Mouse (Mus musculus) lung, adult 2 months (tissue): ENCODE results near the gene Hist3h2a. TPM values are rescaled to one million over a fixed set of nuclear protein-coding genes. Genes with fewer than 3 reads are reported as not detected.
A peak's percentile ranks its signal among the peaks of the same experiment; 100 is the strongest.

Source experiments
- DNase-seq: peaks from one replicate; pipeline ENCODE4 v3.0.0; 2022
- H3K4me1 ChIP-seq: fragments of 200-500 bp; 2 replicates; pipeline ENCODE4 v1.6.1; 2011; ENCODE audit warnings: low read length; ENCODE audit not compliant: control insufficient read depth, insufficient read depth
- H3K4me3 ChIP-seq: fragments of 200-500 bp; replicated peaks from 2 replicates; pipeline ENCODE3; 2011; ENCODE audit warnings: low read depth, mild to moderate bottlenecking, control low read depth, low read length; ENCODE audit errors: extremely low read depth
- CTCF ChIP-seq: fragments of 200-500 bp; IDR thresholded peaks from 2 replicates; pipeline ENCODE4 v1.5.1; 2011; ENCODE audit warnings: mild to moderate bottlenecking, low read length, control low read depth; ENCODE audit not compliant: insufficient read depth
- POLR2A ChIP-seq: fragments of 200-500 bp; IDR thresholded peaks from 2 replicates; pipeline ENCODE4 v1.6.1; 2011; ENCODE audit warnings: low read depth, mild to moderate bottlenecking, control low read depth, low read length, borderline replicate concordance; ENCODE audit errors: extremely low read depth
- WGBS: fragments of 180-500 bp; shearing (Covaris S2); methylation state at CpG from one replicate; pipeline ENCODE4 v1.1.7; 2018; 5-methylcytosine and 5-hydroxymethylcytosine counted together
- polyA plus RNA-seq: library from polyadenylated mRNA; depleted of rRNA; stranded (reverse); fragments of >200 nt; gene quantifications from 2 replicates; pipeline ENCODE4 v1.2.3, GENCODE M21; 2012

Gene Hist3h2a
- polyA plus RNA-seq, 1 experiment = 19.7 TPM

DNA sequence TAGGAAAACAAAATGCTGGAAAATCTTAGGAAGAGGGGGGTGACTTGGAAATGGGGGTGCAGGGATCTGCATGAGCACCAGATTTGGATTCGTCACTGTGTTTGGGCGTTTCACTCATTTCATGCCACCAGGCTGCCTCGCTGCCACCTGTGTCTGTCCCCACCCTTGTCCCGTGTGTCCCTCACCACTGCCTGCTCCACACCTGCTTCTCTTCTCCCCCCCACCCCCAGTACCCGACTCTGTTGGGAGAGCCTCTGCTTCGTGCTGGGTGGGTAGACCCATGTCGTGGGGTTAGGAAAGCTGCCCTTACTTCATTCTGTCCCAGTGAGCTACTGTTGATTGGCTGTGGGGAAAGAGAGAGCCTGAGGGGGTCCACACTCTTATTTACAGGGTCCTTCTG is 30.2 kb downstream of the Hist3h2a start:
- TF ChIP-seq CTCF (no peak), POLR2A (no peak)
- 92% methylated on average over 7 of the region's 7 CpGs for WGBS
- Histone ChIP-seq H3K4me1 (peaks cover 13% of the 10 kb centered on the region), H3K4me3 (no peak overlapping the region)
- DNase-seq = no peak

GRCm38 (mm10) chr11:58985299-58985917 is 30.9 kb downstream of the Hist3h2a start:
- WGBS = 73% methylated on average over 3 of the region's 3 CpGs
- H3K4me1 ChIP-seq = peaks cover 10% of the 10 kb centered on the region
- TF ChIP-seq CTCF (no peak), POLR2A (no peak)
- DNase-seq = no peak
- no peak overlapping the region for H3K4me3 ChIP-seq

GRCm38 (mm10) chr11:58989166-58989565 is 34.7 kb downstream of the Hist3h2a start:
- TF ChIP-seq POLR2A (no peak), CTCF (no peak)
- H3K4me1 ChIP-seq = no peaks in the 10 kb centered on the region
- no peak overlapping the region for H3K4me3 ChIP-seq
- no peak for DNase-seq
- 95% methylated on average over 4 of the region's 4 CpGs for WGBS

GRCm38 (mm10) chr11:58990141-58990540 is 35.7 kb downstream of the Hist3h2a start:
- DNase-seq = no peak
- TF ChIP-seq POLR2A = no peak
- no peak for TF ChIP-seq CTCF
- Histone ChIP-seq H3K4me3 (no peak overlapping the region), H3K4me1 (peaks cover 3% of the 10 kb centered on the region; the same call in 1 of the 2 replicates)
- 83% methylated on average over 17 of the region's 17 CpGs for WGBS

DNA sequence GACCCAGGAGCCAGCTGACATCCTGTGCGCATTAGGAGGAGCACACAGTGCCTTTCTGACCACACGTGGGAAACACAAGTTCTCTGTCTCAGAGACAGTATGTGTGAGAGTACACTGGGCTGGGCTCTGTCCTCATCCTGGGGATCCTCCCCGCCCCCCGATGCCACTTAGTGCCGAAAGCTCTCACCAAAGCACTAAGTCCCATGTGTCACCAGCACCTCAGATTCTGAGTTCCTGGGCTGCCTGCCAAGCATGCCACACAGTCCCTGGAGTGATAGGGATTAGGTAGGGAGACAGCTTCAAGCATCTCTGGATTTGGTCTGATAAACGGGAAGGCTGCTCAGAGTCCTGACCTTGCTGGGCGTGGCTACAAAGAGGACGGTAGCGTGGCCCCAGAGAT is 36.3 kb downstream of the Hist3h2a start:
- TF ChIP-seq CTCF (no peak), POLR2A (no peak)
- no peak for DNase-seq
- WGBS = 63% methylated on average over 9 of the region's 9 CpGs
- Histone ChIP-seq H3K4me1 (peaks cover 3% of the 10 kb centered on the region; the same call in 1 of the 2 replicates), H3K4me3 (no peak overlapping the region)

DNA sequence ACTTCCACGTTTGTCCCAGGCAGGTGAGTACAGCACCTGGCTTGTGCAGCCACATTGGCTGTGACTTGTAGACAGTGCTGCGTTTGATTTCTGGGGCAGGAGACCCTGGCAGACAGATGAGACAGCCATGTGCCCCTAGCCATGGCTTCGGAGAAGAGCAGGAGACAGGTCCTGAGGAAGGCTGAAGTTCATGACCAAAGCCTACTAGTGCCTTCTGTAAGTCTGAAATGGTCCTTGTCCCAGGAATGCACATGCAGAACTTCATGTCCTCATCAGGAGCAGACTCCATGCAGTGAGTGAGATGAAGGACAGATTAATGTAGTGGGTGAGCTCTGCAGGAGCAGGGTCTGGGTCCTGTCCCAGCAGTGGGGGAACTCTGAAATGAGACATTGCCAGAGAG is 37.4 kb downstream of the Hist3h2a start:
- 76% methylated on average over 3 of the region's 3 CpGs for WGBS
- Histone ChIP-seq H3K4me1 (peaks cover 3% of the 10 kb centered on the region; the same call in 1 of the 2 replicates), H3K4me3 (no peak overlapping the region)
- no peak for DNase-seq
- TF ChIP-seq POLR2A = no peak
- TF ChIP-seq CTCF = no peak

DNA sequence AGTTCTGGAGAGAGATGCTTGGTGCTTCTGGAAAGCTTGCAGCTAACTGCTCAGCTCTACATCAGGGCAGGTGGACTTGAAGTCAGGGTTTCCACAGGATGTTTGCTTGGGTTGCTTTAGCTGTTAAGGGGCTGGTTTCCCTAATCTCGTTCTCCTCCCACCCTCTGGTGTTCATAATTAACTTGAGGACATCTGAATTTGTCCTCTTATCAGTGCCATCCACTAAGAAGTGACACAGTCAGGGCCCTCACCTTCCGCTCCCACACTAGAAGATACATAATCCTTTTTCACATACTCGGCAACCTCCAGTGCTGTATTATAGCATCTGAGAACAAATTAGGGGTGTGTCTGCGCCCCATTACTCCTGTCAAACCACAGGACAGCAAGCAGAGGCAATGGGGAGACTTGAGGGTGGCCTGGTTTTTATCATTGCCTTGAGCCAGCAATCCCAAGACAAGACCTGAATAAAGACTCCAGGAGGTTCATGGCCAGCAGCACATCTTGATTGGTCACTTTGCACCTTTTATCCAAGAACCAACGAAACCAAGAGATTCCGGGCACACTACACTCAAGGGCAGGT is 38.7 kb downstream of the Hist3h2a start:
- Histone ChIP-seq H3K4me1 (peaks cover 3% of the 10 kb centered on the region; the same call in 1 of the 2 replicates), H3K4me3 (no peak overlapping the region)
- DNase-seq = no peak
- TF ChIP-seq POLR2A (no peak), CTCF (no peak)
- 75% methylated on average over 6 of the region's 6 CpGs for WGBS

GRCm38 (mm10) chr11:58994337-58994826 is 39.9 kb downstream of the Hist3h2a start:
- peak; percentile 45 for DNase-seq
- TF ChIP-seq CTCF (no peak), POLR2A (no peak)
- Histone ChIP-seq H3K4me3 (peak overlapping the region; percentile 45), H3K4me1 (peaks cover 3% of the 10 kb centered on the region; the same call in 1 of the 2 replicates)
- WGBS = 2% methylated on average over 29 of the region's 35 CpGs

- Histone ChIP-seq H3K4me1 (peaks cover 3% of the 10 kb centered on the region; the same call in 1 of the 2 replicates), H3K4me3 (no peak overlapping the region)
- WGBS = 78% methylated on average over 9 of the region's 9 CpGs
- TF ChIP-seq CTCF (no peak), POLR2A (no peak)
- no peak for DNase-seq
Observed at GRCm38 (mm10) chr11:58995061-58995806, 40.7 kb downstream of the Hist3h2a start.
